Mouse (Mus musculus) embryonic facial prominence, embryonic 11.5 days (tissue): ENCODE data around the gene Hace1. TPM values are rescaled to one million over a fixed set of nuclear protein-coding genes. Genes with fewer than 3 reads are reported as not detected.
A peak's percentile ranks its signal among the peaks of the same experiment; 100 is the strongest.

ENCODE experiments used
- ATAC-seq: fragments of 200-750 bp; cut with Nextera tagmentation; replicated peaks from 2 replicates; pipeline ENCODE4 v1.8.0; 2017; ENCODE audit warnings: low read depth; ENCODE audit not compliant: insufficient number of reproducible peaks, low FRiP score, low TSS enrichment
- DNase-seq: peaks from one replicate; pipeline ENCODE4 v3.0.0-alpha.2; 2015; ENCODE audit warnings: low spot score
- H3K27ac ChIP-seq: fragments of 300-500 bp; sonication (generic); replicated peaks from 2 replicates; pipeline ENCODE4 v1.5.1; 2014; ENCODE audit warnings: mild to moderate bottlenecking, low read depth, low read length, control low read depth
- H3K27me3 ChIP-seq: fragments of 300-500 bp; sonication (generic); 2 replicates; pipeline ENCODE4 v1.6.1; 2014; ENCODE audit warnings: mild to moderate bottlenecking, low read length, moderate library complexity, mixed read lengths; ENCODE audit not compliant: control insufficient read depth, insufficient read depth
- H3K36me3 ChIP-seq: fragments of 300-500 bp; sonication (generic); replicated peaks from 2 replicates; pipeline ENCODE4 v1.6.1; 2014; ENCODE audit warnings: low read depth, mild to moderate bottlenecking, low read length, moderate library complexity, mixed read lengths; ENCODE audit not compliant: control insufficient read depth, insufficient read depth
- H3K4me1 ChIP-seq: fragments of 300-500 bp; sonication (generic); 2 replicates; pipeline ENCODE4 v1.6.1; 2014; ENCODE audit warnings: low read length, mixed read lengths; ENCODE audit not compliant: control insufficient read depth, insufficient read depth
- H3K4me2 ChIP-seq: fragments of 300-500 bp; sonication (generic); 2 replicates; pipeline ENCODE4 v1.6.1; 2014; ENCODE audit warnings: low read depth, mild to moderate bottlenecking, control low read depth, low read length, moderate library complexity
- H3K4me3 ChIP-seq: fragments of 300-500 bp; sonication (generic); 2 replicates; pipeline ENCODE4 v1.5.1; 2014; ENCODE audit warnings: low read depth, low read length, control low read depth
- H3K9ac ChIP-seq: fragments of 300-500 bp; sonication (generic); replicated peaks from 2 replicates; pipeline ENCODE4 v1.6.1; 2014; ENCODE audit warnings: mild to moderate bottlenecking, control low read depth, low read length
- H3K9me3 ChIP-seq: fragments of 300-500 bp; sonication (generic); replicated peaks from 2 replicates; pipeline ENCODE4 v1.6.1; 2016; ENCODE audit warnings: mild to moderate bottlenecking, low read length, inconsistent platforms, mixed read lengths; ENCODE audit not compliant: control insufficient read depth
- WGBS: fragments of 180-500 bp; shearing (Covaris S2); extraction: QIAGEN DNeasy Blood & Tissue Kit; methylation state at CpG from one replicate; pipeline ENCODE4 v1.1.7; 2014; 5-methylcytosine and 5-hydroxymethylcytosine counted together
- polyA plus RNA-seq: library from polyadenylated mRNA; unstranded; fragments of >200 nt; fragmentation: Nextera tagmentation; extraction: Ambion mirVana; gene quantifications from 2 replicates; pipeline ENCODE4 v1.2.1, GENCODE M21; 2014

Gene Hace1
- polyA plus RNA-seq, 1 experiment from 2014 or later = 31.8 TPM

- Histone ChIP-seq H3K9me3 (no peaks in the 10 kb centered on the region), H3K36me3 (no peaks in the 10 kb centered on the region; the same call in 1 of the 2 replicates), H3K9ac (no peak overlapping the region), H3K4me2 (no peak overlapping the region), H3K4me3 (no peak overlapping the region), H3K4me1 (no peaks in the 10 kb centered on the region), H3K27me3 (no peaks in the 10 kb centered on the region), H3K27ac (no peak overlapping the region)
- ATAC-seq (no peak), DNase-seq (no peak)
- 83% methylated on average over 2 of the region's 2 CpGs for WGBS
Measured at GRCm38 (mm10) chr10:45654026-45654425, 76.4 kb downstream of the Hace1 start.

- Histone ChIP-seq H3K36me3 (no peaks in the 10 kb centered on the region; the same call in 1 of the 2 replicates), H3K9me3 (no peaks in the 10 kb centered on the region), H3K27me3 (no peaks in the 10 kb centered on the region), H3K9ac (no peak overlapping the region), H3K4me2 (no peak overlapping the region), H3K4me1 (no peaks in the 10 kb centered on the region), H3K4me3 (no peak overlapping the region), H3K27ac (no peak overlapping the region)
- 94% methylated on average over 9 of the region's 9 CpGs for WGBS
- DNase-seq (no peak), ATAC-seq (no peak)
Measured at GRCm38 (mm10) chr10:45662015-45662414, 84.4 kb downstream of the Hace1 start.

- Histone ChIP-seq H3K9ac (no peak overlapping the region), H3K27ac (no peak overlapping the region), H3K36me3 (no peaks in the 10 kb centered on the region), H3K4me2 (no peak overlapping the region), H3K27me3 (no peaks in the 10 kb centered on the region), H3K9me3 (no peaks in the 10 kb centered on the region), H3K4me3 (no peak overlapping the region), H3K4me1 (no peaks in the 10 kb centered on the region)
- DNase-seq = no peak
- no peak for ATAC-seq
- 94% methylated on average over 2 of the region's 2 CpGs for WGBS
Measured at GRCm38 (mm10) chr10:45668266-45668665, 90.6 kb downstream of the Hace1 start.

GRCm38 (mm10) chr10:45676796-45677195 is 99.2 kb downstream of the Hace1 start:
- Histone ChIP-seq H3K36me3 (no peaks in the 10 kb centered on the region; the same call in none of the 2 replicates), H3K27me3 (no peaks in the 10 kb centered on the region), H3K9ac (no peak overlapping the region), H3K9me3 (no peaks in the 10 kb centered on the region), H3K4me1 (no peaks in the 10 kb centered on the region), H3K4me3 (no peak overlapping the region), H3K4me2 (no peak overlapping the region), H3K27ac (no peak overlapping the region)
- no peak for ATAC-seq
- DNase-seq = peak; percentile 39

GRCm38 (mm10) chr10:45686191-45686590 is 108.6 kb downstream of the Hace1 start:
- 72% methylated on average over 1 of the region's 1 CpGs for WGBS
- no peak overlapping the region for H3K9ac ChIP-seq
- no peaks in the 10 kb centered on the region for H3K36me3 ChIP-seq
- no peak for ATAC-seq
- H3K4me2 ChIP-seq = no peak overlapping the region
- no peaks in the 10 kb centered on the region for H3K9me3 ChIP-seq
- no peaks in the 10 kb centered on the region for H3K4me1 ChIP-seq
- no peak overlapping the region for H3K4me3 ChIP-seq
- DNase-seq = no peak
- H3K27ac ChIP-seq = no peak overlapping the region
- no peaks in the 10 kb centered on the region for H3K27me3 ChIP-seq

GRCm38 (mm10) chr10:45694931-45695330 is 117.3 kb downstream of the Hace1 start:
- no peaks in the 10 kb centered on the region for H3K4me1 ChIP-seq

GRCm38 (mm10) chr10:45695522-45695921 is 117.9 kb downstream of the Hace1 start:
- no peak overlapping the region for H3K4me2 ChIP-seq
- WGBS = 100% methylated on average over 1 of the region's 1 CpGs
- H3K9me3 ChIP-seq = no peaks in the 10 kb centered on the region
- H3K4me3 ChIP-seq = no peak overlapping the region
- ATAC-seq (no peak), DNase-seq (no peak)
- no peaks in the 10 kb centered on the region for H3K36me3 ChIP-seq
- no peak overlapping the region for H3K9ac ChIP-seq
- H3K4me1 ChIP-seq = no peaks in the 10 kb centered on the region
- no peak overlapping the region for H3K27ac ChIP-seq
- H3K27me3 ChIP-seq = no peaks in the 10 kb centered on the region

More at GRCm38 (mm10) chr10:45694931-45695330, 117.3 kb downstream of the Hace1 start:
- Histone ChIP-seq H3K4me3 (no peak overlapping the region), H3K4me2 (no peak overlapping the region), H3K9me3 (no peaks in the 10 kb centered on the region), H3K27ac (no peak overlapping the region), H3K36me3 (no peaks in the 10 kb centered on the region), H3K27me3 (no peaks in the 10 kb centered on the region), H3K9ac (no peak overlapping the region)
- no peak for DNase-seq
- no peak; the same call in 1 of the 2 replicates for ATAC-seq

GRCm38 (mm10) chr10:45698930-45699329 is 121.3 kb downstream of the Hace1 start:
- no peak overlapping the region for H3K27ac ChIP-seq
- H3K4me1 ChIP-seq = no peaks in the 10 kb centered on the region
- peaks cover 2% of the 10 kb centered on the region; the same call in 1 of the 2 replicates for H3K36me3 ChIP-seq
- ATAC-seq (no peak), DNase-seq (no peak)
- no peaks in the 10 kb centered on the region for H3K27me3 ChIP-seq
- 79% methylated on average over 3 of the region's 3 CpGs for WGBS
- H3K4me3 ChIP-seq = no peak overlapping the region
- no peak overlapping the region for H3K9ac ChIP-seq
- H3K4me2 ChIP-seq = no peak overlapping the region
- H3K9me3 ChIP-seq = no peaks in the 10 kb centered on the region
